Mouse (Mus musculus): Measurements from ENCODE around the gene Ccdc71. TPM values are rescaled to one million over a fixed set of nuclear protein-coding genes. Genes with fewer than 3 reads are reported as not detected.
A peak's percentile ranks its signal among the peaks of the same experiment; 100 is the strongest.

Ccdc71 gene
- polyA plus RNA-seq, 1 experiment, result 16.9 TPM

- peaks cover 29% of the 10 kb centered on the region for H3K27me3 ChIP-seq (replicated peaks)
- H3K36me3 ChIP-seq (replicated peaks; ENCODE audit: low read length), result peaks cover 2% of the 10 kb centered on the region
- peaks cover 42% of the 10 kb centered on the region for H3K4me1 ChIP-seq
- peaks cover 10% of the 10 kb centered on the region; the same call in 1 of the 2 replicates for H3K9me3 ChIP-seq
- peak overlapping the region; percentile 33 for H3K4me3 ChIP-seq (replicated peaks)
- TF ChIP-seq FLI1 (IDR thresholded peaks at IDR 0.05; ENCODE audit: low read length) (no peak), GATA1 (IDR thresholded peaks at IDR 0.05; ENCODE audit: borderline replicate concordance, low read length) (no peak)
These were observed 4.4 kb upstream of the Ccdc71 start for GRCm38 (mm10) chr9:108455747-108456571.

GRCm38 (mm10) chr9:108456953-108457352 is 3.4 kb upstream of the Ccdc71 start:
- Histone ChIP-seq H3K4me3 (replicated peaks) (no peak overlapping the region), H3K4me1 (peaks cover 41% of the 10 kb centered on the region), H3K9me3 (peaks cover 10% of the 10 kb centered on the region; the same call in 1 of the 2 replicates), H3K27me3 (replicated peaks) (peaks cover 19% of the 10 kb centered on the region), H3K36me3 (replicated peaks; ENCODE audit: low read length) (peaks cover 4% of the 10 kb centered on the region)
- no peak for TF ChIP-seq FLI1 (IDR thresholded peaks at IDR 0.05; ENCODE audit: low read length)
- no peak for TF ChIP-seq GATA1 (IDR thresholded peaks at IDR 0.05; ENCODE audit: borderline replicate concordance, low read length)

- H3K9me3 ChIP-seq, result peaks cover 7% of the 10 kb centered on the region; the same call in 1 of the 2 replicates
- no peak for TF ChIP-seq FLI1 (IDR thresholded peaks at IDR 0.05; ENCODE audit: low read length)
- TF ChIP-seq GATA1 (IDR thresholded peaks at IDR 0.05; ENCODE audit: borderline replicate concordance, low read length), result no peak
- peak overlapping the region; percentile 95 for H3K4me3 ChIP-seq (replicated peaks)
- H3K27me3 ChIP-seq (replicated peaks), result peaks cover 15% of the 10 kb centered on the region
- H3K36me3 ChIP-seq (replicated peaks; ENCODE audit: low read length), result peaks cover 34% of the 10 kb centered on the region
- H3K4me1 ChIP-seq, result peaks cover 46% of the 10 kb centered on the region
These were observed 398 bp upstream of the Ccdc71 start for GRCm38 (mm10) chr9:108459939-108460318.

GRCm38 (mm10) chr9:108461181-108461631 is 879 bp downstream of the Ccdc71 start, which contains the start of gene Klhdc8b:
Gene Klhdc8b, minus strand, starts transcription at chr9:108461581.
- Histone ChIP-seq H3K4me3 (replicated peaks) (peak within 1 kb of the TSS; percentile 95), H3K9me3 (peaks cover 7% of the 10 kb centered on the region; the same call in 1 of the 2 replicates), H3K27me3 (replicated peaks) (peaks cover 12% of the 10 kb centered on the region), H3K4me1 (peaks cover 38% of the 10 kb centered on the region), H3K36me3 (replicated peaks; ENCODE audit: low read length) (peaks cover 46% of the 10 kb centered on the region)
- TF ChIP-seq GATA1 (IDR thresholded peaks at IDR 0.05; ENCODE audit: borderline replicate concordance, low read length) (no peak), FLI1 (IDR thresholded peaks at IDR 0.05; ENCODE audit: low read length) (no peak)

- TF ChIP-seq GATA1 (IDR thresholded peaks at IDR 0.05; ENCODE audit: borderline replicate concordance, low read length) (no peak), FLI1 (IDR thresholded peaks at IDR 0.05; ENCODE audit: low read length) (no peak)
- H3K9me3 ChIP-seq, result peaks cover 7% of the 10 kb centered on the region; the same call in 1 of the 2 replicates
- H3K4me1 ChIP-seq, result peaks cover 36% of the 10 kb centered on the region
- peaks cover 48% of the 10 kb centered on the region for H3K36me3 ChIP-seq (replicated peaks; ENCODE audit: low read length)
- peak overlapping the region; percentile 95 for H3K4me3 ChIP-seq (replicated peaks)
- H3K27me3 ChIP-seq (replicated peaks), result peaks cover 12% of the 10 kb centered on the region
These were observed 1.3 kb downstream of the Ccdc71 start for GRCm38 (mm10) chr9:108461675-108462074.

- H3K36me3 ChIP-seq (replicated peaks; ENCODE audit: low read length), result peaks cover 52% of the 10 kb centered on the region
These were observed 1.9 kb downstream of the Ccdc71 start for GRCm38 (mm10) chr9:108462192-108462591.

GRCm38 (mm10) chr9:108463713-108464112 is 3.4 kb downstream of the Ccdc71 start:
- peaks cover 1% of the 10 kb centered on the region for H3K27me3 ChIP-seq (replicated peaks)
- H3K4me3 ChIP-seq (replicated peaks), result no peak overlapping the region
- H3K36me3 ChIP-seq (replicated peaks; ENCODE audit: low read length), result peaks cover 52% of the 10 kb centered on the region
- H3K4me1 ChIP-seq, result peaks cover 36% of the 10 kb centered on the region
- peaks cover 7% of the 10 kb centered on the region; the same call in 1 of the 2 replicates for H3K9me3 ChIP-seq
- TF ChIP-seq FLI1 (IDR thresholded peaks at IDR 0.05; ENCODE audit: low read length) (no peak), GATA1 (IDR thresholded peaks at IDR 0.05; ENCODE audit: borderline replicate concordance, low read length) (no peak)

More at GRCm38 (mm10) chr9:108462192-108462591, 1.9 kb downstream of the Ccdc71 start:
- Histone ChIP-seq H3K4me3 (replicated peaks) (peak overlapping the region; percentile 43), H3K9me3 (peaks cover 7% of the 10 kb centered on the region; the same call in 1 of the 2 replicates), H3K27me3 (replicated peaks) (peaks cover 12% of the 10 kb centered on the region), H3K4me1 (peaks cover 36% of the 10 kb centered on the region)
- TF ChIP-seq FLI1 (IDR thresholded peaks at IDR 0.05; ENCODE audit: low read length) (no peak), GATA1 (IDR thresholded peaks at IDR 0.05; ENCODE audit: borderline replicate concordance, low read length) (no peak)

- H3K4me1 ChIP-seq, result peaks cover 28% of the 10 kb centered on the region
- no peak overlapping the region for H3K4me3 ChIP-seq (replicated peaks)
- peaks cover 8% of the 10 kb centered on the region for H3K27me3 ChIP-seq (replicated peaks)
- TF ChIP-seq FLI1 (IDR thresholded peaks at IDR 0.05; ENCODE audit: low read length) (no peak), GATA1 (IDR thresholded peaks at IDR 0.05; ENCODE audit: borderline replicate concordance, low read length) (no peak)
- peaks cover 49% of the 10 kb centered on the region for H3K36me3 ChIP-seq (replicated peaks; ENCODE audit: low read length)
- no peaks in the 10 kb centered on the region for H3K9me3 ChIP-seq
These were observed 5.9 kb downstream of the Ccdc71 start for GRCm38 (mm10) chr9:108466219-108466618.

GRCm38 (mm10) chr9:108469430-108469829 is 9.1 kb downstream of the Ccdc71 start:
- H3K9me3 ChIP-seq, result no peaks in the 10 kb centered on the region
- TF ChIP-seq FLI1 (IDR thresholded peaks at IDR 0.05; ENCODE audit: low read length) (no peak), GATA1 (IDR thresholded peaks at IDR 0.05; ENCODE audit: borderline replicate concordance, low read length) (no peak)
- H3K4me1 ChIP-seq, result peaks cover 3% of the 10 kb centered on the region
- peaks cover 23% of the 10 kb centered on the region for H3K36me3 ChIP-seq (replicated peaks; ENCODE audit: low read length)
- H3K4me3 ChIP-seq (replicated peaks), result no peak overlapping the region
- peaks cover 12% of the 10 kb centered on the region for H3K27me3 ChIP-seq (replicated peaks)

GRCm38 (mm10) chr9:108469845-108470244 is 9.5 kb downstream of the Ccdc71 start:
- no peak overlapping the region for H3K4me3 ChIP-seq (replicated peaks)
- no peaks in the 10 kb centered on the region for H3K9me3 ChIP-seq
- peaks cover 6% of the 10 kb centered on the region for H3K4me1 ChIP-seq
- H3K36me3 ChIP-seq (replicated peaks; ENCODE audit: low read length), result peaks cover 19% of the 10 kb centered on the region
- H3K27me3 ChIP-seq (replicated peaks), result peaks cover 12% of the 10 kb centered on the region
- TF ChIP-seq GATA1 (IDR thresholded peaks at IDR 0.05; ENCODE audit: borderline replicate concordance, low read length) (no peak), FLI1 (IDR thresholded peaks at IDR 0.05; ENCODE audit: low read length) (no peak)
